Mouse (Mus musculus) embryonic facial prominence, embryonic 14.5 days (tissue): Measurements from ENCODE around the gene 1700025G04Rik. TPM values are rescaled to one million over a fixed set of nuclear protein-coding genes. Genes with fewer than 3 reads are reported as not detected.

Experiments used
- ATAC-seq: fragments of 200-750 bp; cut with Nextera tagmentation; 2 replicates; pipeline ENCODE4 v1.8.0; 2017; ENCODE audit warnings: low read depth, moderate number of reproducible peaks, moderate TSS enrichment
- DNase-seq: peaks from one replicate; pipeline ENCODE4 v3.0.0-alpha.2; 2015; ENCODE audit warnings: low spot score
- H3K27ac ChIP-seq: fragments of 300-500 bp; sonication (generic); replicated peaks from 2 replicates; pipeline ENCODE4 v1.5.1; 2014; ENCODE audit warnings: low read depth, mild to moderate bottlenecking, low read length, moderate library complexity
- H3K27me3 ChIP-seq: fragments of 300-500 bp; sonication (generic); replicated peaks from 2 replicates; pipeline ENCODE4 v1.6.1; 2014; ENCODE audit warnings: low read length; ENCODE audit not compliant: control insufficient read depth, insufficient read depth
- H3K36me3 ChIP-seq: fragments of 300-500 bp; sonication (generic); 2 replicates; pipeline ENCODE4 v1.6.1; 2014; ENCODE audit warnings: low read length, mixed read lengths; ENCODE audit not compliant: control insufficient read depth, insufficient read depth
- H3K4me1 ChIP-seq: fragments of 300-500 bp; sonication (generic); 2 replicates; pipeline ENCODE4 v1.6.1; 2014; ENCODE audit warnings: antibody characterized with exemption, low read length; ENCODE audit not compliant: control insufficient read depth, insufficient read depth
- H3K4me2 ChIP-seq: fragments of 300-500 bp; sonication (generic); 2 replicates; pipeline ENCODE4 v1.6.1; 2014; ENCODE audit warnings: low read depth, mild to moderate bottlenecking, low read length, moderate library complexity, mixed read lengths
- H3K4me3 ChIP-seq: fragments of 300-500 bp; sonication (generic); 2 replicates; pipeline ENCODE4 v1.5.1; 2014; ENCODE audit warnings: low read depth, mild to moderate bottlenecking, low read length
- H3K9ac ChIP-seq: fragments of 300-500 bp; sonication (generic); 2 replicates; pipeline ENCODE4 v1.6.1; 2014; ENCODE audit warnings: low read depth, mild to moderate bottlenecking, low read length, moderate library complexity, mixed read lengths
- H3K9me3 ChIP-seq: fragments of 300-500 bp; sonication (generic); 2 replicates; pipeline ENCODE4 v1.6.1; 2016; ENCODE audit warnings: low read length; ENCODE audit not compliant: control insufficient read depth
- WGBS: fragments of 180-500 bp; shearing (Covaris S2); extraction: QIAGEN DNeasy Blood & Tissue Kit; methylation state at CpG from one replicate; pipeline ENCODE4 v1.1.7; 2014; 5-methylcytosine and 5-hydroxymethylcytosine counted together
- polyA plus RNA-seq: library from polyadenylated mRNA; unstranded; fragments of >200 nt; fragmentation: Nextera tagmentation; extraction: Ambion mirVana; gene quantifications from 2 replicates; pipeline ENCODE4 v1.2.1, GENCODE M21; 2014

Gene 1700025G04Rik
- polyA plus RNA-seq, 1 experiment from 2014 or later: 35.5 TPM

DNA sequence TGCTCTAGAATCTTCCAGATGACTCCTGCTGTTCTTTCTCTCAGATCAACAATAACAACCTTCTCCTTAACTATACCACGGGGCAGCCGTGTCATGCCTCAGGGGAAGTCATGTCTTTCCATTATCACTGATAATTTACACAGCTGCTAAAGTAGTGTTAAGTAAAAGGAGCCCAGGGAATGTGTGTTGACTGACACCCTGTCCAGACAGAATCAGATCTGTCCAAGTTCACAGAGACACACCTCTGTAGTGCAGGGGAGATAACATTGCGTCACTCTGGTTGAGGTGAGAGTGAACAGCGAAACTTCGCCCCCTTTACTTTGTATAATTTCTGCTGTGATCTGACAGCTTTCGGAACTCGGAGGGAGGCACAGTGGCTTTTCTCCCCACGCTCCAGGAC, 149.9 kb downstream of the 1700025G04Rik start:
- no peak for DNase-seq

DNA sequence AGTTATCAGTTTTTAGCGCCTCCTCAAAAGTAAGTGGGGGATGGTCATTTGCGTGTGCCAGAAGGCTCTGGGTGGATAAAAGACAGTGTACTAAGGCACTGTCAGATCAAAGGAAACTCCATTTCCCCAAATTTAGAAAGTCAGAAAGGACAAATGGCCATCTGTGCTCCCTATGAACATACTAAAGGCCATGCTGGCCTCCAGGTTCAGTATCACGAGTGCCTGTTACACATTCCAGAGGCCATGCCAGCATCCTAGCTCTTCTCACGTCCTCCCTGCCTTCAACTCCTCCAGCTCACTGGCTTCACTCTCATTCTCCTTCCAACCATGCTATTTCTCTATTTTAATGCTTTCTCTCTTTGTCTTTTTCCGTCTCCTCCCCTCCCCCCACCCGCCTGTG, 150.4 kb downstream of the 1700025G04Rik start:
- ATAC-seq: no peak
- H3K4me3 ChIP-seq: no peak overlapping the region
- no peak overlapping the region for H3K27ac ChIP-seq
- DNase-seq: no peak
- H3K4me2 ChIP-seq: no peak overlapping the region
- WGBS: 57% methylated on average over 6 of the region's 6 CpGs
- no peaks in the 10 kb centered on the region; the same call in 1 of the 2 replicates for H3K4me1 ChIP-seq
- no peaks in the 10 kb centered on the region for H3K27me3 ChIP-seq
- no peaks in the 10 kb centered on the region for H3K9me3 ChIP-seq
- H3K36me3 ChIP-seq: no peaks in the 10 kb centered on the region
- H3K9ac ChIP-seq: no peak overlapping the region

More for the DNA sequence above, 149.9 kb downstream of the 1700025G04Rik start:
- Histone ChIP-seq H3K9me3 (no peaks in the 10 kb centered on the region), H3K4me3 (no peak overlapping the region), H3K4me2 (no peak overlapping the region), H3K36me3 (no peaks in the 10 kb centered on the region), H3K4me1 (no peaks in the 10 kb centered on the region; the same call in 1 of the 2 replicates), H3K27me3 (no peaks in the 10 kb centered on the region), H3K9ac (no peak overlapping the region), H3K27ac (no peak overlapping the region)
- 55% methylated on average over 8 of the region's 8 CpGs for WGBS
- ATAC-seq: no peak

DNA sequence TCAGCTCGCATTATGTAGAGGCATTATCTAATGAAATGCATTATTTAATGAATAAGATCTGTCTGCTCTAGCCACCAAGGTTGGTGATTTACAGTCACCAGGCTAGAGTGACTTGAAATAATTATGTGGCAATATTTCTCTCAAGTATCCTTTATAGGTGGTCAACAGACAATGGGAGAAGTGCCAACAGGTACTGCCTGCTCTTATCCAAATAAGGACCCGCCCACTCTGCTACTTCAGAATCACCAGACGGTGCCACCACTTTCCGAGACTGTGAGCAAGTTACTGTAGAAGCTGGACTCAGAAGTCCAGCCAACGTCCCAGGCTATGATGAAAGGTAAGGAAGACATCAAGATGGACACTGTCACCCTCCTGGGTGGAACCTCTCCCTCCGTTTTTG, 156.3 kb downstream of the 1700025G04Rik start:
- H3K4me2 ChIP-seq: no peak overlapping the region
- H3K4me1 ChIP-seq: peaks cover 7% of the 10 kb centered on the region
- no peaks in the 10 kb centered on the region for H3K36me3 ChIP-seq
- WGBS: 81% methylated on average over 6 of the region's 6 CpGs
- H3K9me3 ChIP-seq: no peaks in the 10 kb centered on the region
- no peak for ATAC-seq
- no peak overlapping the region for H3K27ac ChIP-seq
- DNase-seq: no peak
- H3K4me3 ChIP-seq: no peak overlapping the region
- H3K9ac ChIP-seq: no peak overlapping the region
- H3K27me3 ChIP-seq: no peaks in the 10 kb centered on the region

DNA sequence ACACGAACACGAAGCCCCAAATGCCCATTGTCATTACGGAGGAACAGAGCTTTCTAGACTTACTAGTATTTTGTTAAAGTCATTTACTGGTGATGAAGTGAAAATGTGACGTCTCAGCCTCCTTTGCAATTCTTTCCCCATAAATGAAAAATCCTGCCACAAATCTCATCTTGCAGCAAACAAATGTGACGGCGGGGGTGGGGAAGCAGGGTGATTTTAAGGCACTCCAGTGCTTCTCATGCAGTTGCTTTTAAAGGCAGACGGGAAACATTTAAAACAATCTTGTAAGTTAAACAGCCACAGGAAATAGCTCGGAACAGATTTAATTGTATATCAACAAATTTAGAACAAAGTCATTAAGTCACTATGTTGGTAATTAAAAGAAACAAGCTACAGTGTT, 163.1 kb downstream of the 1700025G04Rik start:
- Histone ChIP-seq H3K36me3 (no peaks in the 10 kb centered on the region), H3K27ac (no peak overlapping the region), H3K4me1 (peaks cover 4% of the 10 kb centered on the region; the same call in 1 of the 2 replicates), H3K27me3 (no peaks in the 10 kb centered on the region), H3K4me3 (no peak overlapping the region), H3K4me2 (no peak overlapping the region), H3K9ac (no peak overlapping the region), H3K9me3 (no peaks in the 10 kb centered on the region)
- 56% methylated on average over 8 of the region's 8 CpGs for WGBS
- no peak for DNase-seq
- ATAC-seq: no peak

DNA sequence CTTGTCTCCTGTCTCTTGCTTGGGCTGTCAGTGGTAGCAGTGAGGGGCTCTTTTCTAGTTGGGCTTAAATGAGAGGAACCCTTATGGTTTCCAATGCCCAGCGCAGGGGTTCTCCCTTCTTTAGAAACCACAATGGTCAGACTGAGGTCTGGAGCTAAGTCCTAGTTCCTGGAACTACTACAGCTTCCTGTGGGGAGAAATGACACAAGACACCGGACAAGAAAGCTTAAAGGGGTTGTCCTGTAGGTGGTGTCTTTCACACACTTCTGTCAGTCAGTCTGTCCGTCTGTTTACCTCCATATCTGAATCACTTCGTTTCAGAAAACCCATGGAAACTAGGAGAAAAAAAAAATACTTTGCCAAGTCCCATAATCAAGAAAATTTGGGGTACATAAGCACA, 163.8 kb downstream of the 1700025G04Rik start:
- Histone ChIP-seq H3K9me3 (no peaks in the 10 kb centered on the region), H3K27ac (no peak overlapping the region), H3K36me3 (no peaks in the 10 kb centered on the region), H3K4me3 (no peak overlapping the region), H3K27me3 (no peaks in the 10 kb centered on the region), H3K4me2 (no peak overlapping the region), H3K4me1 (peaks cover 4% of the 10 kb centered on the region; the same call in 1 of the 2 replicates), H3K9ac (no peak overlapping the region)
- DNase-seq: no peak
- WGBS: 62% methylated on average over 4 of the region's 4 CpGs
- no peak for ATAC-seq

DNA sequence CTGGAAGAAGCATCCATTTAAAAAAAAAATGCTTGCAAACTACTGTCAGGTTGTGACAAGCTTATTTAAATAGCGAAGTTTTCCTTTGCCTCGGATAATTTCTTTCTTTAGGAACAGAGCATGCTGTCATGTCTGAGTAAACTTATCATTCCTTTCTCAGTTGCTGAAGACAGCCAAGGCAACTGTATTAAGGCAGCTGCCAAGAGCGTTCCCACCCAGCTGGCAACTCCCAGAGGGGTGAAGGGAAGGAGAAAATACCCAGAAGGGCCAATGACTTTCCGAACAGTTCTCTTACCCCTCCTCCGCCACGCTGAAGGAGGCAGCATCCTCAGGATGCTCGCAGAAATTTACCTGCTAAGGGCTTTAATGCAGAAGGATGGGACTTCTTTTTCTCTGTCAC, 164.2 kb downstream of the 1700025G04Rik start:
- WGBS: 77% methylated on average over 7 of the region's 7 CpGs

DNA sequence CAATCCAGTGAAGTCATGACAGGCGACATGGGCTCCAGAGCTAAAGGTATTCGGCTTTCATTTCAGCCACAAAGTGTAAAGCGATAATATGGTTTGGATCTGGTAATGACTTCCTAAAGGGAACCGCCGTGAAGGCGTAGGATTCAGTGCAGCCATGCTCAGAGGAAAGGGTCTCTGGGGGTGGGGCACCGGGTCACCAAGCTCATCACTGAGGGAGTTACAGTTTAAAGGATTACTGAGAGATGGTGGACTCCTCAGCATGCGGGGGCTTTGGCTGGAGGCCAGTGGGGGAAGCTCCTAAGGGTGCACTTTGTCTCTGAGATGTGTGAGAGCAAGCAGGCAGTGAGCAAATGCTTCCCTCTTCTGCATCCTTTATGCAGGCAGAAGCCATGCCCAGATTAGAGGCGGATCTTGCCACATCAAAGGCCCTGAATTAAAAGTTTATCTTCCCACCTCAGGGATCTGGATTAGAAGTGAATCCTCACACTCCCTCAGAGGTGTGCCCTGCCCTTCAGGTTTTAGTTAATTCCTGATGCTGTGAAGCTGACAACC, 171.0 kb downstream of the 1700025G04Rik start:
- H3K9me3 ChIP-seq: no peaks in the 10 kb centered on the region
- no peak overlapping the region for H3K4me3 ChIP-seq
- no peaks in the 10 kb centered on the region for H3K4me1 ChIP-seq
- H3K27me3 ChIP-seq: no peaks in the 10 kb centered on the region
- ATAC-seq (no peak), DNase-seq (no peak)
- 58% methylated on average over 9 of the region's 9 CpGs for WGBS
- H3K9ac ChIP-seq: no peak overlapping the region
- H3K36me3 ChIP-seq: 0 out of 2 replicates have a peak, but pooled peaks cover 6% of the 10 kb centered on the region
- H3K4me2 ChIP-seq: no peak overlapping the region
- H3K27ac ChIP-seq: no peak overlapping the region

More for the DNA sequence above, 164.2 kb downstream of the 1700025G04Rik start:
- DNase-seq: peak; percentile 40
- Histone ChIP-seq H3K27me3 (no peaks in the 10 kb centered on the region), H3K4me3 (no peak overlapping the region), H3K4me1 (peaks cover 4% of the 10 kb centered on the region; the same call in 1 of the 2 replicates), H3K27ac (no peak overlapping the region), H3K9me3 (no peaks in the 10 kb centered on the region), H3K9ac (no peak overlapping the region), H3K36me3 (no peaks in the 10 kb centered on the region), H3K4me2 (no peak overlapping the region)
- no peak for ATAC-seq

DNA sequence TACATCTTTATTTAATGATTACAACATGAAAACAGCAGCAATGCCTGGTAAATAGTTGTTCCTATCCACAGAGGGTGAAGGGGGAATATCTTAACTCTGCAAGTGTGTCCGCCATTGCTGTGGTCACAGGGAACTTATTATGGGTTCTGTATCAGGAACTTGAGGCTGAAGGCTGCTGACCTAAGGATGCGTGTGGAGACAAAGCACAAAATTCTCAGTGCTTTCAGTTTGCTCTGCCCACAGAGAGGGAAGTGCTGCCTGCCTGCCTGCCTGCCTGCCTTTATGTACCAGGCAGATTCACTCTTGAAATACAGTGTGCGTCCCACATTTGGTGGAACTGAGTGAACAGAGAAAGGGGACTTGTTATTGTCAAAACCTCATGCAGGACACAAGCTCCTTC, 172.2 kb downstream of the 1700025G04Rik start:
- Histone ChIP-seq H3K36me3 (0 out of 2 replicates have a peak, but pooled peaks cover 6% of the 10 kb centered on the region), H3K4me1 (no peaks in the 10 kb centered on the region), H3K4me3 (no peak overlapping the region), H3K9ac (no peak overlapping the region), H3K9me3 (no peaks in the 10 kb centered on the region), H3K27me3 (no peaks in the 10 kb centered on the region), H3K27ac (no peak overlapping the region), H3K4me2 (no peak overlapping the region)
- no peak for DNase-seq
- ATAC-seq: no peak
- 81% methylated on average over 3 of the region's 3 CpGs for WGBS

DNA sequence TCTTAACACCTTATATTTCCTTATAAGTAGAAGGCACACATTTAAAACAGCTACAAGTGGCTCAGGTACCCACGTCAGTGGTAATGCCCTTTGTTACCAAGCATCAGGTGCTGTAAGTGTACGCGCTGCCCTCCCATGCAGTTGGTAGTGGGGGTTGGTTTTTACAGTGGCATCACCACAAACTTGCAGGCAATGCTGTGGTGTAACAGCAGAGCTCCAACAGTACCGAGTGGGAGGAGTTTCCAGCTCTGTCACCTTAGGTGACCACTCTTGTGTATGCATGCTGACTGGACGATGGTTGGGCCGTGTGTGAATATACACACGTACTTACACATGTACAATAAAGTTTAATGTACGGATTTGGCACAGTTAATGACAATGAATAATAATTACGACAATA, 175.4 kb downstream of the 1700025G04Rik start:
- 94% methylated on average over 9 of the region's 9 CpGs for WGBS
- no peaks in the 10 kb centered on the region for H3K4me1 ChIP-seq

More for the DNA sequence above, 175.4 kb downstream of the 1700025G04Rik start:
- H3K27ac ChIP-seq: no peak overlapping the region
- ATAC-seq (no peak), DNase-seq (no peak)
- H3K4me3 ChIP-seq: no peak overlapping the region
- H3K36me3 ChIP-seq: 0 out of 2 replicates have a peak, but pooled peaks cover 6% of the 10 kb centered on the region
- no peaks in the 10 kb centered on the region for H3K9me3 ChIP-seq
- H3K9ac ChIP-seq: no peak overlapping the region
- H3K4me2 ChIP-seq: no peak overlapping the region
- H3K27me3 ChIP-seq: no peaks in the 10 kb centered on the region
